Mouse (Mus musculus) liver, embryonic 13.5 days (tissue): ENCODE data around the gene Hist1h2ab. TPM values are rescaled to one million over a fixed set of nuclear protein-coding genes. Genes with fewer than 3 reads are reported as not detected.
"Not testable (repeated sequence)": the region's sequence is repeated elsewhere in the genome, so short reads cannot be mapped to it uniquely, and the experiment has no call there.

Experiments used
- ATAC-seq: fragments of 200-750 bp; cut with Nextera tagmentation; 2 replicates; pipeline ENCODE4 v1.8.0; 2017; ENCODE audit warnings: low read depth, mild to moderate bottlenecking, moderate number of reproducible peaks, moderate library complexity
- DNase-seq: peaks from one replicate; pipeline ENCODE4 v3.0.0; 2022
- H3K27ac ChIP-seq: fragments of 300-500 bp; sonication (generic); 2 replicates; pipeline ENCODE4 v1.5.1; 2015; ENCODE audit warnings: moderate library complexity, mild to moderate bottlenecking, inconsistent platforms
- H3K27me3 ChIP-seq: fragments of 300-500 bp; sonication (generic); 2 replicates; pipeline ENCODE4 v1.6.1; 2015; ENCODE audit warnings: mild to moderate bottlenecking, inconsistent platforms
- H3K36me3 ChIP-seq: fragments of 300-500 bp; sonication (generic); 2 replicates; pipeline ENCODE4 v1.6.1; 2015; ENCODE audit warnings: mild to moderate bottlenecking, inconsistent platforms
- H3K4me1 ChIP-seq: fragments of 300-500 bp; sonication (generic); replicated peaks from 2 replicates; pipeline ENCODE4 v1.6.1; 2015; ENCODE audit warnings: inconsistent platforms
- H3K4me2 ChIP-seq: fragments of 300-500 bp; sonication (generic); 2 replicates; pipeline ENCODE4 v1.6.1; 2015; ENCODE audit warnings: inconsistent platforms, mild to moderate bottlenecking, moderate library complexity
- H3K4me3 ChIP-seq: fragments of 300-500 bp; sonication (generic); replicated peaks from 2 replicates; pipeline ENCODE4 v1.5.1; 2015; ENCODE audit warnings: mild to moderate bottlenecking, inconsistent platforms
- H3K9ac ChIP-seq: fragments of 300-500 bp; sonication (generic); 2 replicates; pipeline ENCODE4 v1.6.1; 2015; ENCODE audit warnings: mild to moderate bottlenecking, inconsistent platforms
- H3K9me3 ChIP-seq: fragments of 300-500 bp; sonication (generic); replicated peaks from 2 replicates; pipeline ENCODE4 v1.6.1; 2016; ENCODE audit warnings: inconsistent platforms
- WGBS: fragments of 180-500 bp; shearing (Covaris S2); methylation state at CpG from one replicate; pipeline ENCODE4 v1.1.7; 2015; ENCODE audit not compliant: insufficient replicate concordance; 5-methylcytosine and 5-hydroxymethylcytosine counted together
- polyA plus RNA-seq: library from polyadenylated mRNA; unstranded; fragments of >200 nt; fragmentation: Nextera tagmentation; extraction: Ambion mirVana; gene quantifications from 2 replicates; pipeline ENCODE4 v1.2.1, GENCODE M21; 2015

Hist1h2ab gene
- polyA plus RNA-seq, 1 experiment from 2014 or later = 76.2 TPM

GRCm38 (mm10) chr13:23757211-23757773 lies 6.4 kb downstream of the Hist1h2ab start:
- peak; percentile 74 for DNase-seq
- ATAC-seq = peak; percentile 10
- Histone ChIP-seq H3K4me2 (peak overlapping the region; percentile 72), H3K4me1 (peaks cover 65% of the 10 kb centered on the region), H3K27me3 (no peaks in the 10 kb centered on the region), H3K27ac (peak overlapping the region; percentile 98), H3K36me3 (no peaks in the 10 kb centered on the region), H3K9ac (peak overlapping the region; percentile 78), H3K4me3 (peak overlapping the region; percentile 52), H3K9me3 (no peaks in the 10 kb centered on the region)
- WGBS = 1% methylated on average over 13 of the region's 23 CpGs

- Histone ChIP-seq H3K27me3 (no peaks in the 10 kb centered on the region), H3K36me3 (no peaks in the 10 kb centered on the region), H3K4me2 (peak overlapping the region; percentile 55), H3K9me3 (no peaks in the 10 kb centered on the region), H3K4me3 (peak overlapping the region; percentile 52), H3K9ac (peak overlapping the region; percentile 78), H3K27ac (peak overlapping the region; percentile 98), H3K4me1 (peaks cover 66% of the 10 kb centered on the region)
- ATAC-seq = no peak
- DNase-seq = no peak
- WGBS = 33% methylated on average over 3 of the region's 3 CpGs
Measured at GRCm38 (mm10) chr13:23757921-23758320, 7.0 kb downstream of the Hist1h2ab start.

GRCm38 (mm10) chr13:23759251-23759771 lies 8.4 kb downstream of the Hist1h2ab start:
- peaks cover 67% of the 10 kb centered on the region for H3K4me1 ChIP-seq

GRCm38 (mm10) chr13:23759916-23760239 lies 9.0 kb downstream of the Hist1h2ab start:
- Histone ChIP-seq H3K9ac (peak overlapping the region; percentile 78), H3K27me3 (no peaks in the 10 kb centered on the region), H3K27ac (peak overlapping the region; percentile 98), H3K4me2 (peak overlapping the region; percentile 83), H3K4me1 (peaks cover 73% of the 10 kb centered on the region), H3K9me3 (no peaks in the 10 kb centered on the region), H3K4me3 (peak overlapping the region; percentile 63), H3K36me3 (no peaks in the 10 kb centered on the region)
- DNase-seq (no peak), ATAC-seq (no peak)
- WGBS = 49% methylated on average over 1 of the region's 1 CpGs

More at GRCm38 (mm10) chr13:23759251-23759771, 8.4 kb downstream of the Hist1h2ab start:
- Histone ChIP-seq H3K9ac (peak overlapping the region; percentile 78), H3K27me3 (no peaks in the 10 kb centered on the region), H3K27ac (peak overlapping the region; percentile 98), H3K4me2 (peak overlapping the region; percentile 83), H3K36me3 (no peaks in the 10 kb centered on the region), H3K9me3 (no peaks in the 10 kb centered on the region), H3K4me3 (peak overlapping the region; percentile 63)
- ATAC-seq (no peak), DNase-seq (no peak)
- 85% methylated on average over 3 of the region's 3 CpGs for WGBS

GRCm38 (mm10) chr13:23760240-23760971 lies 9.5 kb downstream of the Hist1h2ab start:
- peak overlapping the region; percentile 83 for H3K4me2 ChIP-seq
- no peaks in the 10 kb centered on the region for H3K36me3 ChIP-seq
- H3K4me1 ChIP-seq = peaks cover 73% of the 10 kb centered on the region
- no peaks in the 10 kb centered on the region for H3K27me3 ChIP-seq
- DNase-seq (peak; percentile 47), ATAC-seq (no peak)
- peak overlapping the region; percentile 78 for H3K9ac ChIP-seq
- H3K9me3 ChIP-seq = no peaks in the 10 kb centered on the region
- under 1% methylated on average over 26 of the region's 27 CpGs for WGBS
- H3K27ac ChIP-seq = peak overlapping the region; percentile 98
- H3K4me3 ChIP-seq = peak overlapping the region; percentile 63

- Histone ChIP-seq H3K27me3 (no peaks in the 10 kb centered on the region), H3K9me3 (no peaks in the 10 kb centered on the region), H3K27ac (peak within 1 kb of the TSS; percentile 98), H3K4me1 (peaks cover 73% of the 10 kb centered on the region), H3K36me3 (no peaks in the 10 kb centered on the region), H3K9ac (peak within 1 kb of the TSS; percentile 78), H3K4me3 (peak within 1 kb of the TSS; percentile 63), H3K4me2 (peak within 1 kb of the TSS; percentile 83)
- WGBS = under 1% methylated on average over 67 of the region's 72 CpGs
- ATAC-seq = peak; percentile 62
- DNase-seq = peak; percentile 99
Measured at GRCm38 (mm10) chr13:23760972-23761864, 10.3 kb downstream of the Hist1h2ab start, which contains the start of gene Hist1h4a. Gene Hist1h4a (minus strand): TSS chr13:23761230.

GRCm38 (mm10) chr13:23761871-23762821 lies 11.2 kb downstream of the Hist1h2ab start, which contains the start of gene Hist1h3a:
Gene Hist1h3a (minus strand): TSS chr13:23762386.
- DNase-seq (peak; percentile 80), ATAC-seq (peak; percentile 56)
- Histone ChIP-seq H3K27ac (peak within 1 kb of the TSS; percentile 98), H3K9ac (peak within 1 kb of the TSS; percentile 84), H3K4me2 (peak within 1 kb of the TSS; percentile 83), H3K4me1 (peaks cover 78% of the 10 kb centered on the region), H3K4me3 (peak within 1 kb of the TSS; percentile 63)
- WGBS = 1% methylated on average over 35 of the region's 52 CpGs
- not testable (repeated sequence) for H3K9me3 ChIP-seq, H3K36me3 ChIP-seq, H3K27me3 ChIP-seq

- Histone ChIP-seq H3K27ac (peak overlapping the region; percentile 98), H3K4me2 (peak overlapping the region; percentile 83), H3K4me1 (peaks cover 69% of the 10 kb centered on the region), H3K9ac (peak overlapping the region; percentile 84), H3K4me3 (peak overlapping the region; percentile 63), H3K36me3 (no peaks in the 10 kb centered on the region), H3K27me3 (no peaks in the 10 kb centered on the region), H3K9me3 (no peaks in the 10 kb centered on the region)
- DNase-seq (no peak), ATAC-seq (no peak)
- WGBS = 2% methylated on average over 10 of the region's 10 CpGs
Measured at GRCm38 (mm10) chr13:23763242-23763585, 12.3 kb downstream of the Hist1h2ab start.

GRCm38 (mm10) chr13:23763586-23764323 lies 12.8 kb downstream of the Hist1h2ab start, which contains the start of gene Hist1h1a:
Gene Hist1h1a (plus strand): TSS chr13:23763666.
- H3K9me3 ChIP-seq = no peaks in the 10 kb centered on the region
- H3K27me3 ChIP-seq = no peaks in the 10 kb centered on the region
- H3K4me1 ChIP-seq = peaks cover 66% of the 10 kb centered on the region
- peak within 1 kb of the TSS; percentile 98 for H3K27ac ChIP-seq
- H3K36me3 ChIP-seq = no peaks in the 10 kb centered on the region
- DNase-seq (peak; percentile 92), ATAC-seq (peak; percentile 38)
- H3K9ac ChIP-seq = peak within 1 kb of the TSS; percentile 84
- 1% methylated on average over 34 of the region's 34 CpGs for WGBS
- peak within 1 kb of the TSS; percentile 63 for H3K4me3 ChIP-seq
- H3K4me2 ChIP-seq = peak within 1 kb of the TSS; percentile 83
